Mouse (Mus musculus) CD4-positive, CD25-positive, alpha-beta regulatory T cell, adult 4 months (primary cell): ENCODE results near the gene Fermt2. TPM values are rescaled to one million over a fixed set of nuclear protein-coding genes. Genes with fewer than 3 reads are reported as not detected.

Experiments used
- ATAC-seq: one replicate; pipeline ENCODE4 v1.8.0; 2017
- polyA plus RNA-seq, 2 experiments: library from polyadenylated mRNA; unstranded; fragments of 100-300 nt; shearing (Covaris generic); gene quantifications; one replicate each; pipeline ENCODE4 v1.2.1; 2017

Fermt2 gene
- polyA plus RNA-seq, 2 experiments from 2014 or later: not detected

DNA sequence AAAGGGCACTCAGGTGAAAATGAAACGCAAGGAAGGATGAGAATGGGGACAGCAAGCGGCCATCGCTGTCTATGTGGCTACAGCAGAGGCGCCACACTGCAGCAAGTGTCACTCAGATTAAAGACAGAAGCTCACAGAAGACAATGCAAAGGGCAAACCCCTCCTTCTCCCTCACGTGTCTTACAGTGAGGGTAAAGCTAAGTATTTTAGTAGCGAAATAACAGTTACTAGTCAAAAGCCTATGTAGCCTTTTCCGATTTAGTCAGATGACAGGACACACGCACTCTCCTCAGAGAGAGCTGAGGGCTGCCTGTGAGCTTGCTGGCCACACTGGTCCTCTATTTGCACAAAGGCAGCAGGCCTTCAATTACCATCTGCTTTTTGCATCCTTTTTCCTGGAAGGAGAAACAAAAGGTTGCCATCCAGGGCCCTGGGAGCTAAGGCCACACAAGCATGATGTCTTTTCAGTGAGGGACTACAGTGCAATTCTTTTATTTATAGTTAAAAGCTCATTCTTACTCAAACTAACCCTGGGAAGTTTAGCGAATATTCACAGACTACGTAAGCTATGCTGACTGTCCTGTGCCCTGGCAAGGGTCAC is 66.9 kb downstream of the Fermt2 start:
- ATAC-seq: no peak

DNA sequence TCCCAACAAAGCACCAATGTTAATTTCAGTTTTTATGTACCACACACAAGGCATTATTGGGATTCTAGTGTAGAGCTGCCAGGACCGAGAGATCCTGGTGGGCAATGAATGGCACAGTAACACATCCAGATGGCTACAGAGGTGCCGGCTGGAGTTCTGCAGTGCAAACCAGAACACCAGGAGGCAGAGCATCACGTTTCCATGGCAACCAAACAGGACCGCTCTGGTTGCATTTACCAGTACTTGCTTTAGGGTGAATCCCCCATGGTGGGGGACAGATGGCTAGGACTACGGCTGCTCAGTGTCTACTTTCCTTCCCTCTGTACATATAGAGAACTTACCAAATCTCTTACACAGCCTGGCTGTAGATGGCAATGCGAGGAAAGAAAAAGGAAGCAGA is 67.5 kb downstream of the Fermt2 start:
- no peak for ATAC-seq

DNA sequence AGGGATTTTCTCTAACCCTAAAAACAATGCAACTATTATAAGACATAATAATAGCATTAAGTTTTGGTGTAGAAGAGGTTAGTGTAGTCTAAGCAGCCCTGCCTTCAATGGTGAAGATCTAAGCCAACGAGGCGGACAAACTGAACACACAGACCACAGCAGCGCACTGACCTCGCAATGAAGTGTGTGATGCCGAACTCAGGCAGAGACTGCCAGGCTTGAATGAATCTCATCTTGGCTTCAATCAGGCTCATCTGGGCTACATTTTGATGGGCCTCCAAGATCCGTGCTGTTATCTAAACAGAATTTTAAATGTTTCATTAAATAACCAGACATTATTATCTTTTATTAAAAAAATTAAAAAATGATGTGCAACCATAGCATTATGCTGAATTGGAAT is 68.0 kb downstream of the Fermt2 start:
- ATAC-seq: no peak

DNA sequence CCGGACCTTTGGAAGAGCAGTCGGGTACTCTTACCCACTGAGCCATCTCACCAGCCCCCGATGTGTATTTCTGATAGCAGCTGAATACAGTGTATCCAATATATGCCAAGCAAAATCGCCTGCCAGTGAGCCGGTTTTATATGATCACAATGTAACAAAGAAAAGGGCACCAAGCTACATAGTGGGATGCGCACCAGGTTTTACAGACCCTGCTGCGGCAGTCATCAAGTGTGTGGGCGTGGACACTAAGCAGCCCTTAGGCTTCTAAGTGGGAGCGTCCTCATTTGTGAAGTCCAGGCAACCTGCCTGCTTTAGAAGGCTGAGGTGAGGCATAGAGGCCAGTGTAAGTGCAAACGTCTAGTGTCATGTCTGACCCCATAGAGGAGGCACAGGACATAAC is 69.4 kb downstream of the Fermt2 start:
- ATAC-seq: no peak

DNA sequence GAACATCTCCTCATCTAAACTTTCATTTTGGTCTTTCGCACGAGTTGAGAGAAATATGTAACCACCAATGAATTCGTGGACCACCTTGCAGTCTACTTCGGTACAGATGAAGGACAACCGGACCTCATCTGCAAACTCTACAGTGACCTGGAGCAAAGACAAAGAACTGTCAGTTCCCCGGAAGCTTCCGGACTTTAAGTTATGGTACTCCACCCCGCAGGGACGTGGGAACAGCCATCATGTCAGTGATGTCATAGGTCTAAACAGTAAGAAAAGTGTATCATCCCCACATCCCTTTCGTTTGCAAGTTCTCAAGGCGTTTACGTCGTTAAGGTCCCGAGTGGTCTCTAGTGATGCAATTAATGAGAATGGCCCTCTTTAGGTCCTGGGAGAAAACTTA is 70.0 kb downstream of the Fermt2 start:
- ATAC-seq: no peak

DNA sequence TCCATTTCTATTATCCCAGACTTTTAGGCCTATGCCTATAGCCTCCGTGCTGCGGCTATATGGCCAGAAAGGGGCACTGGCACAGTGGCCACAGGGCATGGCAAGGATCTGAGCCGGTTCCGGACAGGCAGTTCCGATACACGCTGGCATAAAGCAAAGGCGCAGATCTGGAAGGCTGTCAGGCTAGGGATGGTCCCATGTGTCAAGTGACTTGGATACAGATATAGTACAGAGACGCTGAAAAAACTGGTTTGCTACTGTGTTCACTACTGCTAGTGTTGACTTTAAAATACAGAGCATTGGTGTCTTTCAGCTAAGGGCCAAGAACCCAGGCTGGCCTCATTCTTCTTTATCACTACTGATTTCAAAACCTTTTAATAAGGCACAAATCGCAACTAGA is 72.9 kb downstream of the Fermt2 start:
- no peak for ATAC-seq

DNA sequence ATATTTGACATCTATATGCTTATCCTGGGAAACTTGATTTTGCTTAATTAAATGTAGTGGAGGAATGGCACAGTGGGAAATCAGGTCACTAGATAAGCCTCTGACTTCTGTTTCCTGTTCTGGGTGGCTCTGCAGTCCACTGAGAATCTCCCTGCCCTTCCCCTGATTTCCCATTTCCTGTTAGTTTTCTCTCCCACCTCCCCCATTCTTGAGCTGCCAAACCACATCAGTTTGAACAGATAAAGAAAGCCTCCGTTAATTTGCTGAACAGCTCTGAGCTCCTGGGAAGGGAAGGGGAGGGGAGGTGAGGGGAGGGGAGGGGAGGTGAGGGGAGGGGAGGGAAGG is 73.4 kb downstream of the Fermt2 start:
- ATAC-seq: no peak

DNA sequence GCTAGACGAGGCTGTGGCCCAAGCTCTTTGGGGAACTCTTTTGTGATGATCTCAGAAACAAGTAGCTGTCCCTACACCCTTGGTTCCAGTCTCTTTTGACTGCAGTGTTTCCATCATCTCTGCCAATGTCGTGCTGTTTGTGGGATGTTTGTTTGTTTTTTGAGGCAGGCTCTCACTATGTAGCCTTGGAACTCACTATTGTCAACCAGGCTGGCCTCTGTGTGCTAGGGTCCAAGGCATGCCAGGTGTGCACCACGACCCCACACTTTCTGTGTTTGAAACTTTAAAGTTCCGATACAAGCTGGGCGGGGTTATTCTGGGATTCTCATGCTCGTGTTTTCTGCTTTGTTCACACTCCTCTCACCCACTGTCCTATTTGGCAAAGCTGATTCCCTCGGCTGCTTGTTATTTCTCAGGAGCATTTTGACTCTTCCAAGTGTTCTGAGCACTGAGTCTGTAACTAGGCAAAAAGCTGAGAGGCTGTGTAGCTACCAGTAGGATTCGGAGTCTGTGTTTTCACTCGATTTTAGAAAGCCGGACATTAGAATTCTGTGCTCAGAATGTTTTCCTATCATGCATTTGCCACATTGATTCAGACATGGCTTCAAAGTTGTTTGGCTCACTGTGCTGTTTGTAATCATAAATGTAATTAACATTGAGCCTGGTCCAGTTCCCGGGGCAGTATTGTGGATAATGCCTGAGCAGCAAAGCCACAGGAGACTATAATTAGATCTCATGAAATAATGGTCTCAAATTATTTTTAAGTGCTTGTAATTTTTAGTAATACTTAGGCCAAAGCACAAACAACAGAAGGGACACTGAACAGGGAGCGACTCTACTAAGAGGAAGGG is 74.0 kb downstream of the Fermt2 start:
- ATAC-seq: no peak

DNA sequence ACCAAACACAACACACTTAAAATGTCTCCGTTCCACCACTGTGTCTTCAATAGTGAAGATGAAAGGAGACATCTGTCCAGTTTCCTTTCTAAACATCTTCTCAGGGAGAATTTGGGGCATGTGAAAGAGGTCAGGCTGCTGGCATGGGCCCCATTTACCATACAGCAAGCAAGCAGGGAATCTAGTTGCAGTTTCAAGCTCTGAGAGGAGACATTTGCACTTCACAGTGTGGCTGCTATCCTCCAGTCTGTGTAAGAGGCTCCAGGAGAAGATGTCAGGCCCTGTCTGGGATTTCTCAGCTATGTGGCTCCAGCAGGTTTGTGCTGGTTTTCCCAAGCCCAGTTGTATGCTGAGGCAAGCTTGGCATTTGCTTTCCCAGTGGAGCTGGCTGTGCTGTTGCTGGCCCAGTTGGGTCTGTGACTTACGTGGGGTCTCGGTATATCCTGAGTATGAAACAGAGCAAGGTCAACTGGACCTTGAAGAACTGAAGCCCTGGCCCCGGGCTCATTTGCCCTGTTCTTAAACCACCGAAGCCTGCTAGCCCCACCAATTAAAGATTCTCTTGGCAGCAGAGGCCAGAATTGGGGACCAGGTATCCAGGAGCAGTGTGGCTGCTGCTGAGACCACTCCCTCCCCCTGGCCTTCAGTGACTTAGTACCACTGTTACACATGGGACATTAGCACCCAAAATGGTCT is 76.2 kb downstream of the Fermt2 start:
- no peak for ATAC-seq

DNA sequence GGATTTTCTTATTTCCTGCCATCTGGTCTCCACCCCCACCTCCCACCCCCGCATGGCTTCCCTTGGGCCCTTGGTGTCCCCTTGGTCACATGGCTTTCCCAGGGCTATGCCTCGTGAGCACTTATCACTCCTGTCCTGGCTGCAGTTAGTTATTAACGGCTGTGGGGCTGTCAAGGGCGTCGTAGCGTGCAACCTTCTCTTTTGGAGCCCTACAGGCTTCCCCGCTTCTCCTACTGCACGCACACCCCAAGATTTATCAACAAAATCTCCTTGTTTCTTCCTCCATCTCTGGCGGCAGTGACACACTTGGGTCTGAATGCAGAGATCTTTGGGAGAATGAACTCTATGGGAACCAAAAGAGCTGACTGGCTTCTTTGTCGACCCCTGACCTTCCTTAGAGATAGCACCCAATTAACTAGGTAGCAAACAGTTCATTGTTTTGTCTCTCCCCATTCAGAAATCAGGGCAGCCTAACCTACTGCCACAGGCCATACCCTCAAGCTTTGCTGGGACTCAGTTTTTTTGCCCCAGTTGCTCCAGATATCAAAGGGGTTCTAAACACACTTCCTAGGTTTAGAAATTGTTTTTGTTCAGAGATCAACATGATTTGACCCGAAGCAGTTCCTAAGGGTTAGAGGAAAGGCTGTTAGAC is 76.9 kb downstream of the Fermt2 start:
- ATAC-seq: no peak

DNA sequence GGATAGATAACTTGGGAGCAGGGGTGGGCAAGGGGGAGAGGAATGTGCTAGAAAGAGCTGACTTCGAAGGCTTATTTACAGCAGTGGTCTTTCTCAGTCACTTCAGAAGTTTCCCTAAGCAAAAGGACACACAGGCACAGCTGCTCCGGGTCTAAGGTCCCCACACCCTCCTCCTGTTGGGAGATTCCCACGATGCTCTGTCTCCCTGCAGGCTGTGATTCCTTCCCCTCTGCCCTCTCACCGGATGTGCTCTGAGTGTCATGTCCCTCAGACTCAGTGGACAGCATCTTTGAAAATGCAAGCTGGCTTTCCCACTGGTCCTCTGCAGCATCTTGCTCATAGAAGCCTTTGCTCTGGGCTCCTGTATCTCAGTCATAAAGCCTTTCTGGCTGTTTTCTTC is 77.8 kb downstream of the Fermt2 start:
- ATAC-seq: no peak

DNA sequence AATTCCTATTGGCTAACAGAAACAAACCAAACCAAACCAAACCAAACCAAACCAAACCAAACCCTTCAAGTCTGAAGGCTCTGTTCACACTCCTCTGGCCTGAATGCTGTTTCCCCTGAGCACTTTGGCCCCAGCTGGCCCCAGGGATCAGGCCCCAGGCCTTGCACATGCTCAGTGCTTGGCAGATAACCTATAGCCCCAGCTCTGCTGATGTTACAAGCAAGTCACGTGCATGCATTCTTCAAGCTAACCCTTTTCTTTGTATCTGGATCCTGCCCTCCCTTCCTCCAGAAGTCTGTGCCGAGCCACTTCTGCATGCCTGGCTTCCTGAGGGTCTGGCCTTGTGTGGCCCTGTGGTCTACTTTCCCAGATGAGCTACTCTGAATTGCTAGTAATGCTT is 78.8 kb downstream of the Fermt2 start:
- ATAC-seq: no peak

DNA sequence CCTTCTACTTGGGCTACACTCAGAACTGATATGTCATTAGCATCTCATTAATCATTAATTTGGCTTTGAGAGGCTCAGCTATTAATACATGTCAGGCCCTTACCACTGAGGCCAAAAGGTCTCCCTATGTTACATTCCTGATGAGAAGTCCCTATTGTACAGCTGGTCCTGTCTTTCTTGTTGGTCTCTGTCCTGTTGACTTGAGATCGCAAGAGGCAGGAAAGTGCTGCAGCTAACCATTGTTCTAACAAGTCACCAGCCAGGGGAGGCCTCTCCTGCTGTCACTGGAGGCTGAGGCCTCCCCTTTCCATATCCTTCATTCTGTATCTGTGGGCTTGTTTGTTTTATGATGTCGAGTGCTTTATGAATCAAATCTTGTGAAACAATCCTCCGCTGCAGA is 83.1 kb downstream of the Fermt2 start:
- ATAC-seq: no peak

DNA sequence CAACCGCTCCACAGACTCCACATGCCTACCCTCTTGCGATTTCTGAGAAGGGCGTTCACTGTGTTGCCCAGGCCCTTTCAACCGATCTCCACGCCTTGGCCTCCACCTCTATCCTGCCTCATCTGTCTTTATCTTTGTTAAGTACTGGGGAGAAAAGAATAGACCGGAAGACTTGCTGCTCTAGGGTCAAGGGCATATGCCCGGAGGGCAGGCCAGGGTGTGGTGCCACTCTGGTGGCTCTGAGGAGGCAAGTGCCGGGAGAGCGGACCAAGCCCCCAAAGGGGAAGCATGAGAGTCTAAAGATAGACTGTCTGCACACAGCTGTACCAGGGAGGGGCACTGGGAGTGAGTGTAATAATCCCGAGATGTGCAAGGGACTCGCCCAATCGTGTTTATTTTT is 84.5 kb downstream of the Fermt2 start:
- no peak for ATAC-seq

DNA sequence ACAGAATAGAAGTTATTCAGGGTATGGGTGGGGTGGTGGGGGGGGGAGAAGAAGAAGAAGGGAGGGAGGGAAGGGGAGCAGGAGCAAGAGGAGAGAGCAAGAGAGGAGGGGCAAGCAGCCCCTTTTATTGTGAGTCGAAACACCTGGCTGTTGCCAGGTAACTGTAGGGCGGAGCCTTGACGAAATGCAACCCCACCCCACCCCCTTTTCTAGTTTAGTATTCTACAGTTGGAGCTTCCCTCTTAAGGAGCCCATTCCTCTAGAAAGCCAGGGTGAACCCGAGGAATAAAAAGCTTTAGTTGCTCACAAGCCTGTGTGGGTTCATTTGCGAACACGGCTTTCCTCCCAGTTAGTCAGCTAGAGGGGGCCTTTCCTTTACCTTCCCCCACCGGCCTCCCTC is 85.0 kb downstream of the Fermt2 start:
- no peak for ATAC-seq

DNA sequence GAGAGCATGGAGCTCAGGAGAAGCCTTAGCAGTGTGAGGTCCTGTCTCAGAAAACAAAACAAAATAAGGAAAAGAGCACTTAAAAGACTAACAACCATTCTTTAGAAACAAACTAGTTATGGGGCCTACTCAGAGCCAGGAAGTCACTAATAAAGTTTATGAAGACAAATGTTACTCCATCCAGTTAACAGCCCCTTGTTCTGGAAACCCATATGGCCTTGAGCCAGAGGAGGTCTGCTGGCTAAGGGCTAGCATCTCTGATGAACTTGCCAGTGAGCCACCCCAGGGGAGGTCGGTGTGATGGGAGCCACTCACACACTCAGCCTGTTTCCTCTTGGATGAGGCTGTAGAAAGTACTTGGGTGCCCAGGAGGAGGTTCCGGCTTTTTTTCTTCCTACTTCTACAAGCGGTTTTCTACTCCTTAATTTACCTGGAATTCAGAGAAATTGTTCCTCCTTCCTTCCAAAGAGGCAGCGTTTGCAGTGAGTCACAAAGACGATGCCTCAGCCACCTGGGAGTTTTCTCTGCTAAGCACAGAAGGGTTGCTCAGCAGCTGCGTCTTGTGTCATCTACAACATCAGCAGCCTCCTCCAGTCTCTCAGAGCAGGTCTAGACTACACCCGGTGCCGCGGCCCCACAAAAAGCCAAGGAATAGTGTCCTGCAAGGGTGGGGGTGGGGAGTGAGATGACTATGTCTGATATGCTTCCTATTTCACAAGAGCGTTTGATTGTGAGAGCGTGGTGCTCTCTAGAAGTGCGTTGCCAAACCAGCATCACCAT is 86.9 kb downstream of the Fermt2 start:
- no peak for ATAC-seq

DNA sequence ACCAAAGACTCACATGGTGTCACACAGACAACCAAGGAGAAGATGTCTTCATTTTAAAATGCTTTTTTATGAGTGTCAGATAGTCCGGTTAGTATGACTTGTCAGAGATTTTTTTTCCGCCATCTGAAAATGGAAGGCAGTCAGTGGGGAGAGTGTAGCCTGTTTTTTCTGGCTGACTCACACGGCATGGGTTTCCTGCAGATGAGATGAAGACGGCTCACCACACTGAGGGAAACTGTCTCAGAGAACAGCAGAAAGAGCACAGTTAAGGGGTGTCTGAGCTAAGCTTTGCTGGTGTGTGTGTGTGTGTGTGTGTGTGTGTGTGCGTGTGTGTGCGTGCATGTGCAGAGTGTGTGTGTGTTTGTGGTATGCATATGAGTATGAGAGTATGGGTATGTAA is 88.6 kb downstream of the Fermt2 start:
- no peak for ATAC-seq

DNA sequence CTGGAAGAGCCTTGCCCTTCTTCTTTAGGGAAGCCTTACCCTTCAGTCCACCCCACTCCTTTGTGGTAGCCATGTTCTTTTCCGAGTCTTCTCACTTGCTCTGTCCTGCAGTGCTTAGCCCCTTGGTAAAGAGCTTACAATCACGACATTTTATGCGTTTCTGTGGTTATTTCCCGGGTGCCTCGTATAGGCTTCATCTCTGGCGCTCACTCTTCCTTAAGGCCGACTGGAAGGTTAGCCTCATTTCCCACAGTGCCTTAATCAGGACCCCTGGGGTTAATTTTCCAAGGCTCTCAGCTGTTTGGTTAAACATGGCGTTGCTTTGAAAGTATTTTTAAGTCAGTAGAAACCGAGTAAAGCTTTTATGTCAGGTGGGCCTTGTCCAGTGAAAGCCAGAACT is 90.5 kb downstream of the Fermt2 start:
- ATAC-seq: no peak

DNA sequence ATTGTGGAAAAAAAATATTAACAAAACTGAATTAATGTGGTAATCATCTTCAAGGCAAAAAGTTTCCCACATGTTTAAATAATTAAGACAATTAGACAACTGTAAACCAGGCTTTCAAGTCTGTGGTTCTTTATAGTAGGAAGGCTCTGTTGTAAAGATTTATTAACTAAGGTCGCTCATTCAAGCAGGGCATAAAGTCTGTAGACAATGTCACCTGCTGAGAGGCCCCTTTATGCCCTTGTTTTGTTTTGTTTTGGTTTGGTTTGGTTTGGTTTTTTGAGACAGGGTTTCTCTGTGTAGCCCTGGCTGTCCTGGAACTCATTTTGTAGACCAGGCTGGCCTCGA is 91.0 kb downstream of the Fermt2 start:
- no peak for ATAC-seq

DNA sequence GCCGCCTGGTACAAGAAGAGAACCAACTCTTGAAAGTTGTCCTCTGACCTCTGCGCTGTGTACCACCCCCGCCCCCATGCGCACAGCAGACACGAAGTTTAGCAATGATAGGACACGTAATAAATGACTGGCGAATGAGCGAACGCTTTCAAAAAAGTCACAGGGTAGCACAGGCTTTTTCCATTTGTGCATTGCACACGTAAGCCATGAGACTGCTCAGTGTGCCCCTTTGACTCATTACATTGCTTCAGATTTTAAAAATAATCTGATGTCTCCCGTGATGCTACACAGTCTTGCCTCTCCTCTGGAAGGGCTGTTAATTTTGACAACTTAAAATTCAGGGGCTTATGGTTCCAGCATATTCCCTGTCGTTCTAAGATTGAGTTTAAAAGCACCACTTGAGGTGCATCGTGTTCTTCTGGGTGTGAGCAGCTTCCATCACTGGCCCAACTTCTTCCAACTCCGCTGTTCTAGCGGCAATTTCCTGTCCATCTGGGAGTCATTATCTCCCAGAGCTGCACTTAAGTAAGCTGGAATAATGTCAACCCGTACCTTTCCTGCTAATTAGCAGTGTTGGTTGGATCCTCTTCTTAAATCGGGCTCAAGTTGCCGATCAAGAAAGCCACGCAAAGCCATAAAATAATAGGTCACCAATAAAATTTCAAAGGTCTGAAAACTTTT is 91.5 kb downstream of the Fermt2 start:
- no peak for ATAC-seq

DNA sequence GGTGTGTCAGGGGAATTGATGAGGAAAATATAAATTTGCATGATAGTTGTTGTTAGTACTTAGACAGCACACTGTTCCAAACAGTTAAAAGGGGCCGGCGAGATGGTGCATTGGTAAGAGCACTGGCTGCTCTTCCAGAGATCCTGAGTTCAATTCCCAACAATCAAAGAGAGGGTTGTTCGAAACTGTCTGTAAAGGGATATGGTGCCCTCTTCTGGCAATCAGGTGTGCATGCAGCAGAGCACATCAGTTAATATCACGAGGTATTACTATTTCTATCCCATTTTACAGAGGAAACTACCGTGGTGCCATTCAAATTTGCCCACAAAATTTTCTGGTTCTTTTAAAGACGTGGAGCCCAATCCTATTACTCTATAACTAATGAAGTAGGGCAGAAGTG is 95.7 kb downstream of the Fermt2 start:
- no peak for ATAC-seq

DNA sequence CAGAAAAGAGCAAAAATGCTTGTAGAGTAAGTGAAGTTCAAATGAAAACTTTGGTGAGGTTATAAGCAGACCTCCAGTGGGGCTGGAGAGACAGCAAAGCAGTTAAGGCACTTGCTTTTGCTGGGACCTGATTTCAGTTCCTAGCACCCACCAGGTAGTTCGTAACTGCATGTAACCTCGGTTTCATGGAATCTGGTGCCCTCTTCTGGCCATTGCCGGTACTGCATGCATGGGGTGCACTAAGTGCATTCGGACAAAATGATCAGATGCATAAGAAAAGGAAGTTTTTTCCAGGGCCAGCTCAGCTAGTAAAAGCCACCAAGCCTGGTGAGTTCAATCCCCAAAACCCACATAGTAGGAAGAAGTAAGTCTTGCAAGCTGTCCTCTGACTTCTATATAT is 97.9 kb downstream of the Fermt2 start:
- no peak for ATAC-seq
